Mouse (Mus musculus) myocyte (in vitro differentiated cells): ENCODE data around the gene Mgat5b. TPM values are rescaled to one million over a fixed set of nuclear protein-coding genes. Genes with fewer than 3 reads are reported as not detected.

Experiments
- H3K27me3 ChIP-seq: one replicate; pipeline ENCODE4 v1.6.1; 2011; ENCODE audit not compliant: control insufficient read depth, insufficient read depth, insufficient read length
- H3K36me3 ChIP-seq: one replicate; pipeline ENCODE4 v1.6.1; 2011; ENCODE audit not compliant: control insufficient read depth, insufficient read depth
- H3K4me2 ChIP-seq: one replicate; pipeline ENCODE4 v1.6.1; 2011; ENCODE audit warnings: low read depth, control low read depth
- H3K4me3 ChIP-seq: one replicate; pipeline ENCODE4 v1.5.1; 2011; ENCODE audit warnings: mild to moderate bottlenecking, control low read depth, moderate library complexity
- H3K79me2 ChIP-seq: one replicate; pipeline ENCODE4 v1.6.1; 2011; ENCODE audit not compliant: control insufficient read depth, insufficient read depth
- H3ac ChIP-seq: one replicate; pipeline ENCODE4 v1.6.1; 2011; ENCODE audit not compliant: control insufficient read depth, insufficient read length
- CEBPB ChIP-seq: IDR thresholded peaks from 2 replicates; pipeline ENCODE4 v1.6.1; 2011; ENCODE audit warnings: mild to moderate bottlenecking, moderate library complexity; ENCODE audit not compliant: poor library complexity, insufficient read depth, severe bottlenecking
- E2F4 ChIP-seq: IDR thresholded peaks from one replicate; pipeline ENCODE4 v1.6.1; 2011; ENCODE audit warnings: mild to moderate bottlenecking, control low read depth, moderate library complexity; ENCODE audit not compliant: insufficient read depth
- MAX ChIP-seq: IDR thresholded peaks from one replicate; pipeline ENCODE4 v1.6.1; 2011; ENCODE audit warnings: low read depth, mild to moderate bottlenecking, control low read depth
- MYOD1 ChIP-seq, 3 experiments: IDR thresholded peaks; one replicate each; pipeline ENCODE4 v1.6.1; 2011; ENCODE audit warnings: control low read depth in 2 of 3, low read depth in 2 of 3, mild to moderate bottlenecking in 2 of 3, moderate library complexity in 1 of 3; ENCODE audit not compliant: insufficient read length in 2 of 3, control insufficient read depth in 1 of 3
- MYOG ChIP-seq, 3 experiments: IDR thresholded peaks; one replicate each; pipeline ENCODE4 v1.6.1; 2011; ENCODE audit warnings: control low read depth in 2 of 3, low read depth in 2 of 3, mild to moderate bottlenecking in 2 of 3; ENCODE audit not compliant: insufficient read length in 2 of 3, control insufficient read depth in 1 of 3, insufficient read depth in 1 of 3
- POLR2A ChIP-seq: IDR thresholded peaks from one replicate; pipeline ENCODE4 v1.6.1; 2011; ENCODE audit warnings: low read depth, mild to moderate bottlenecking, control low read depth, moderate library complexity; ENCODE audit not compliant: insufficient read length
- POLR2AphosphoS2 ChIP-seq: IDR thresholded peaks from one replicate; pipeline ENCODE4 v1.6.1; 2011; ENCODE audit warnings: low read depth, control low read depth; ENCODE audit not compliant: insufficient read length
- REST ChIP-seq: IDR thresholded peaks from one replicate; pipeline ENCODE4 v1.6.1; 2011; ENCODE audit warnings: mild to moderate bottlenecking, control low read depth, moderate library complexity; ENCODE audit not compliant: insufficient read depth, insufficient read length
- SRF ChIP-seq: IDR thresholded peaks from one replicate; pipeline ENCODE4 v1.6.1; 2011; ENCODE audit warnings: low read depth; ENCODE audit not compliant: control insufficient read depth, insufficient read length
- TCF12 ChIP-seq: IDR thresholded peaks from one replicate; pipeline ENCODE4 v1.6.1; 2011; ENCODE audit warnings: mild to moderate bottlenecking, control low read depth; ENCODE audit not compliant: poor library complexity, insufficient read depth, severe bottlenecking
- TCF3 ChIP-seq: IDR thresholded peaks from one replicate; pipeline ENCODE4 v1.6.1; 2011; ENCODE audit warnings: low read depth, control low read depth; ENCODE audit not compliant: insufficient read length
- USF1 ChIP-seq: IDR thresholded peaks from one replicate; pipeline ENCODE4 v1.6.1; 2011; ENCODE audit warnings: low read depth, mild to moderate bottlenecking, control low read depth, moderate library complexity
- polyA plus RNA-seq: library from polyadenylated mRNA; unstranded; fragments of >200 nt; fragmentation: generic; extraction: Trizol; gene quantifications from one replicate; pipeline ENCODE4 v1.2.1, GENCODE M21; 2012; ENCODE audit warnings: missing spikeins

Mgat5b gene
- polyA plus RNA-seq, 1 experiment = not detected

- Histone ChIP-seq H3ac (no peak overlapping the region), H3K36me3 (no peaks in the 10 kb centered on the region), H3K27me3 (peaks cover 58% of the 10 kb centered on the region), H3K79me2 (no peaks in the 10 kb centered on the region), H3K4me2 (no peak overlapping the region), H3K4me3 (no peak overlapping the region)
- TF ChIP-seq CEBPB (no peak), USF1 (no peak), MYOD1 (IDR thresholded peaks at IDR 0.05; ENCODE audit: control insufficient read depth in 1 of 3, insufficient read length in 2 of 3, low read depth in 2 of 3) (no peak), SRF (no peak), MAX (no peak)
Observed at GRCm38 (mm10) chr11:116913573-116913972, 5.1 kb upstream of the Mgat5b start.

- H3K27me3 ChIP-seq = peaks cover 61% of the 10 kb centered on the region
- no peak overlapping the region for H3K4me2 ChIP-seq
- no peak overlapping the region for H3ac ChIP-seq
- no peak for TF ChIP-seq TCF3
- TF ChIP-seq MAX = no peak
- TF ChIP-seq REST = no peak
- no peak for TF ChIP-seq SRF
- TF ChIP-seq POLR2A = no peak
- no peak for TF ChIP-seq MYOD1 (IDR thresholded peaks at IDR 0.05; ENCODE audit: control insufficient read depth in 1 of 3, insufficient read length in 2 of 3, low read depth in 2 of 3)
- no peak for TF ChIP-seq E2F4
- H3K4me3 ChIP-seq = no peak overlapping the region
- H3K79me2 ChIP-seq = no peaks in the 10 kb centered on the region
- H3K36me3 ChIP-seq = no peaks in the 10 kb centered on the region
Observed at GRCm38 (mm10) chr11:116914267-116914885, 4.3 kb upstream of the Mgat5b start.

- peaks cover 69% of the 10 kb centered on the region for H3K27me3 ChIP-seq
- H3ac ChIP-seq = no peak overlapping the region
Observed at GRCm38 (mm10) chr11:116915241-116915640, 3.4 kb upstream of the Mgat5b start.

GRCm38 (mm10) chr11:116917361-116917760 is 1.3 kb upstream of the Mgat5b start:
- Histone ChIP-seq H3K36me3 (no peaks in the 10 kb centered on the region), H3K79me2 (no peaks in the 10 kb centered on the region), H3K27me3 (peaks cover 75% of the 10 kb centered on the region), H3K4me2 (no peak overlapping the region), H3ac (no peak overlapping the region), H3K4me3 (no peak overlapping the region)
- TF ChIP-seq USF1 = no peak
- TF ChIP-seq REST = no peak
- TF ChIP-seq E2F4 = no peak
- TF ChIP-seq POLR2AphosphoS2 = no peak
- no peak for TF ChIP-seq MYOD1 (IDR thresholded peaks at IDR 0.05; ENCODE audit: control insufficient read depth in 1 of 3, insufficient read length in 2 of 3, low read depth in 2 of 3)
- no peak for TF ChIP-seq TCF12
- no peak for TF ChIP-seq POLR2A
- no peak for TF ChIP-seq TCF3
- TF ChIP-seq MYOG (IDR thresholded peaks at IDR 0.05; ENCODE audit: control insufficient read depth in 1 of 3, insufficient read depth in 1 of 3, insufficient read length in 2 of 3, low read depth in 2 of 3) = no peak
- no peak for TF ChIP-seq SRF
- TF ChIP-seq CEBPB = no peak
- TF ChIP-seq MAX = no peak

More at GRCm38 (mm10) chr11:116915241-116915640, 3.4 kb upstream of the Mgat5b start:
- Histone ChIP-seq H3K4me2 (no peak overlapping the region), H3K79me2 (no peaks in the 10 kb centered on the region), H3K4me3 (no peak overlapping the region), H3K36me3 (no peaks in the 10 kb centered on the region)
- TF ChIP-seq MAX (no peak), SRF (no peak), MYOD1 (IDR thresholded peaks at IDR 0.05; ENCODE audit: control insufficient read depth in 1 of 3, insufficient read length in 2 of 3, low read depth in 2 of 3) (no peak), MYOG (IDR thresholded peaks at IDR 0.05; ENCODE audit: control insufficient read depth in 1 of 3, insufficient read depth in 1 of 3, insufficient read length in 2 of 3, low read depth in 2 of 3) (no peak), REST (no peak), TCF3 (no peak), E2F4 (no peak)

GRCm38 (mm10) chr11:116919186-116920020 is 740 bp downstream of the Mgat5b start:
- no peak overlapping the region for H3K4me3 ChIP-seq
- TF ChIP-seq REST = no peak
- no peak for TF ChIP-seq TCF3
- no peak for TF ChIP-seq POLR2AphosphoS2
- TF ChIP-seq E2F4 = no peak
- TF ChIP-seq POLR2A = no peak
- TF ChIP-seq TCF12 = no peak
- TF ChIP-seq MYOD1 (IDR thresholded peaks at IDR 0.05; ENCODE audit: control insufficient read depth in 1 of 3, insufficient read length in 2 of 3, low read depth in 2 of 3) = no peak
- TF ChIP-seq CEBPB = no peak
- no peak for TF ChIP-seq MAX
- TF ChIP-seq USF1 = no peak
- TF ChIP-seq SRF = no peak
- no peaks in the 10 kb centered on the region for H3K79me2 ChIP-seq
- H3K4me2 ChIP-seq = no peak overlapping the region
- peaks cover 76% of the 10 kb centered on the region for H3K27me3 ChIP-seq
- no peak overlapping the region for H3ac ChIP-seq
- H3K36me3 ChIP-seq = no peaks in the 10 kb centered on the region
